Mouse (Mus musculus) lung, postnatal 25 days (tissue): ENCODE measurements around the gene Col4a4.
A peak's percentile ranks its signal among the peaks of the same experiment; 100 is the strongest.

Source experiments
- DNase-seq: peaks from one replicate; pipeline ENCODE4 v3.0.0; 2022; ENCODE audit warnings: low spot score

Gene Col4a4

DNA sequence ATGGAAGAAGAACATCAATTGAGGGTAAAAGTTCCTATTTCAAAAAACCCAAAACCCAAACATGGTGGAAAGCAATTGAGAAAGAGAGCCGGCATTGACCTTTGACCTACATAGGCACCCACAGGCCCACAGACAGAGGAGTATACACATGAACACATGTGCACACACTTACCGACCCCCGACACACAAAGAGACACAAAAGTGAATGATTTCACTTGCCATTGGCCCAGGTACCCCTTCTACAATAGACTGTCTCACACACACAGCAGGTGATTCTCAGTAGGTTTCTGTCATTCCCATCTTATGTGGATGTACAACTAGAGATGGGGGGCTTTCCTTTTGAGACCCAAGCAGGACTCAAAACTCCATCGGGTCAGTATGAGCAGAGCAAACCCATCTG is 110.8 kb downstream of the Col4a4 start:
- DNase-seq: no peak

DNA sequence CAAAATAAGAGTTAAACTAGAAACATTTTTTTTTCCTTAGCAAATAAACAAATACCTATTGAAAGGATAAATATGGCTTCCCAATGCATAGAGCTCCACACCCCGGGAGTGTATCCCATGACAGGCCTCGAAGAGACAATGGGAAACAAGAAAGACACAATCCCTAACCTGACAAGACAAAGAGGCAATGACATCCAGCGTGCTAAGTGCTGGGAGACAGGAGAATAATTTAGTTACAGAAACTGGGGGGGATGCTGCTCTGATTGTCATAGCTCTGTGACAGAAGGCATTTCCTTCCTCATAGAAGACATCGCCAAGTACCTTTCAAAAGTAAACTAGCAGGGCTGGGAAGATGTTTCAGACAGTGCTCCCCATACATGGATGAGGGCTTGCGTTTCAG is 111.4 kb downstream of the Col4a4 start:
- no peak for DNase-seq

GRCm38 (mm10) chr1:82474461-82474961 is 112.1 kb downstream of the Col4a4 start:
- no peak for DNase-seq

- no peak for DNase-seq
Measured at GRCm38 (mm10) chr1:82473467-82473866, 113.2 kb downstream of the Col4a4 start.

DNA sequence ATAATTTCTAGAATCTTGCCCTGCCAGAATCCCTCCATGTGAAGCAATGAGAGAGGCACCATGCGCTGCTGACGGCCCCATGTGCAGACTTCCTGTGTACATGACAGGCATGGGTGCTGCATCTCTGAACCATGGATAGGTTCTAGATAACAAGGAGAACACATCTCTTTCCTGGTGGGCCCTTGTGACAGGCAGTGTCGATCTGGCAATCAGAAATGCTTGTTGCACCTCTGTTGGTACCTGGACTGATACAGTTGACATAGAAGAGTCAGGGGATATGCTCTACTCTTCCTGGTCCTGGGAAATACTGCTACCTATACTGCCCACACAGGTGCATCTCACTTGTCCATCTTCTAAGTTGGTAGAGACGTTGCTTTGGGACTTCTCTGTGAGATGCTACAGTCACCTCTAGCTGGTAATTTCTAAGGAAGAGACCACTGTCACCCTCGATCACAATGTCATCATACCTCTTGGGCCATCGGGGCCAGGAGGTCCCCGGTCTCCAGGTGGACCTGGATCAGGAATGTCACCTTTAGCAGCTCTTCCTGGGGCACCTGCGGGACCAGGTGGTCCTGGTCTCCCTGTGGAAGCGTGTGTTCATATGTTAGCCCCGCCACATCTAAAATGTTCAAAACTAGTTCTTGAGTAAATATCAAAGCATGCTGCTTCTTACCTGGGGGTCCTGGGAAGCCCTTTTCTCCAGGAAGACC is 116.0 kb downstream of the Col4a4 start:
- DNase-seq: no peak

- no peak for DNase-seq
Measured at GRCm38 (mm10) chr1:82468872-82469271, 117.8 kb downstream of the Col4a4 start.

- DNase-seq: no peak
Measured at GRCm38 (mm10) chr1:82465321-82465853, 121.3 kb downstream of the Col4a4 start.

DNA sequence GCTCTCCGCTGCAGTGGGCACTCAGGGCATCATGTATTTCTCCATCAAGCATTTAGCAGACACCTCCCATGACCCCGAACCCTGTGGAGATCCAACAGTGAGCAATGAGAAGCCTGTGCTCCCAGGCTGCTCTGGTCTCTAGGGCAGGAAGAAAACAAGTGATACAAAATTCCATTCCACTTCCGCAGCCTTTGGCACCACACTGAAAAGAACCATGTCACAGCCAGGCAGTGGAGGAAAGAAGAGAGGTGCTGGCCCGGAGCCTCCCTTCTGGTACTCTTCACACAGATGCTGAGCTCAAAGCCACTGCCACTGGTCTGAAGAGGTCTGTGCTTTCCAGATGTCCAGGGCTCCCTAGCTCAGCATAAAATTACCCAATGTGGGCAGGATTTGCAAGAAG is 125.6 kb downstream of the Col4a4 start:
- DNase-seq: no peak

GRCm38 (mm10) chr1:82459926-82460325 is 126.7 kb downstream of the Col4a4 start:
- no peak for DNase-seq

DNA sequence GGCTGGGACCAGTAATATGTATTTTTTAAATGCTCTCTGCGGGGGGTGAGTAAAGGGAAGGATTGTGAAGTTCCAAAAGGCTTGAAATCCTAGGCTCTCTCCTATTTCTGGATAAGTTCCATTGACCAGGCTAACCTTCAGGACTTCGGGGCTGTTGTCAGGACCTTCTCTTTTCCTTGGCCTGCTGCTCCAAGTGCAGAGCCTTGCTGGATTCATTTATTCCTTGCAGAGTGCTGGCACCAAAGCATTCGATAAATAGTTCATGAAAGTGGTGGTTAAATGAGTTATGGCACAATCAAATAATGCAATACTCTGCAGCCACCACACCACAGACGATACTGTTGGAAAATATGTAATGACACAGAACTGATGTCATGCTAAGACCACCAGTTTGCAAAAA is 127.3 kb downstream of the Col4a4 start:
- no peak for DNase-seq

- no peak for DNase-seq
Measured at GRCm38 (mm10) chr1:82454031-82454430, 132.6 kb downstream of the Col4a4 start.

- no peak for DNase-seq
Measured at GRCm38 (mm10) chr1:82451927-82452651, 134.6 kb downstream of the Col4a4 start.

DNA sequence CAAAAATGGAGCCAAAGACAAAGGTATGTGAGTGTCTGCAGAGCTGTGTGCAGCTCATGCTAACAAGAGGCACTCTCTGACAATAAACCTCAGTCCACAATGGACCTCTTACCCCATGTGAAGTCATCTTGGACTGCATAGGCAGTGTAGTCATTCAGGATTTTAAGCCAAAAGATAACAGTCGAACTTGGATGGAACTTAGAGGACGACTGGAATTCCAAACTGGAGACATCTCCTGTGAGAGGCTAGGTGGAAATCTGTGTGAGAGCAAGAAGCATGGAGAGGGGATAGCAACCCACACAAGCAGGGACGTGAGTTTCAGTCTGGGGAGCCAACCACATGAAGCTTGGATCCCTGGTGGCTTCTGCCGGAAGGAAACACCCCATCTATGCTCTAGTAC is 136.8 kb downstream of the Col4a4 start:
- no peak for DNase-seq

DNA sequence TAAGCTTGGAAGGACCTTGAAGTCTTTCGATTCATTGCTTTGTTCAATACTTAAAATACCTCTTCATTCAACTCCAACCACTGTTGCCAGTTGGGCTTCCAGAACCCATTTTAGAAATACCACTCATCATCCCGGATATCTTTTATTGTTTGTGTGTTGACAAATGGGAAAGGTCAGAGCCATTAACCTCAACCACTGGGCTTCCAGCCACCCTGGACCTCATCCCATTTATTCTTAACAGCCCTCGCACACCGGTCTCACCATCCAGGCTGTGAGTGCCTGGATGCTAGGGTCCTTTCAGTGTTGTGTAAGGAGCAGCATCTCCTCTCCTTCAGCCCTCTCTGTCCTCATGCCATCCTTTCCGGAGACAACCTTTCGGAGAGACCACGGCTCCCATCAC is 140.6 kb downstream of the Col4a4 start:
- DNase-seq: no peak

DNA sequence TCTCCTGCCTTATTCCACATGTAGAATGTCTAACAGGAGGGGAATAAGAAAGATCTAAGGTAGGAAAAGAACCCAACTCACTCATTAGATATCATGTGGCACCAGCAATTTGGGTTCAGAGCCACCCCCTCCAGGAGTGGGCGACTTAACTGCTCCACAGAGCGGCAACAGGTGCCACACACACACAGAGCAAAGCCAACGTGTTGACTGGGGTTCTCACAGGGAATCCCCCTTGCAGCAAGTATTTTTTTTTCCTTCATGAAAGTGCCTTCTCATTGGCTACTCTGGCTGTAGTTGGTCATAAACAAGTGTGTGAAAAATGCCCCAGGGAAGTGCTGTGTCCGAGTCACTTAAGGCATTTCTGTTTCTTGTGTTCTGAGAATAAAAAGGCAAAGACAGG is 143.1 kb downstream of the Col4a4 start:
- no peak for DNase-seq

GRCm38 (mm10) chr1:82440123-82440522 is 146.5 kb downstream of the Col4a4 start:
- DNase-seq: no peak

GRCm38 (mm10) chr1:82437273-82437672 is 149.4 kb downstream of the Col4a4 start:
- DNase-seq: no peak

GRCm38 (mm10) chr1:82433649-82434005 is 153.0 kb downstream of the Col4a4 start:
- no peak for DNase-seq

DNA sequence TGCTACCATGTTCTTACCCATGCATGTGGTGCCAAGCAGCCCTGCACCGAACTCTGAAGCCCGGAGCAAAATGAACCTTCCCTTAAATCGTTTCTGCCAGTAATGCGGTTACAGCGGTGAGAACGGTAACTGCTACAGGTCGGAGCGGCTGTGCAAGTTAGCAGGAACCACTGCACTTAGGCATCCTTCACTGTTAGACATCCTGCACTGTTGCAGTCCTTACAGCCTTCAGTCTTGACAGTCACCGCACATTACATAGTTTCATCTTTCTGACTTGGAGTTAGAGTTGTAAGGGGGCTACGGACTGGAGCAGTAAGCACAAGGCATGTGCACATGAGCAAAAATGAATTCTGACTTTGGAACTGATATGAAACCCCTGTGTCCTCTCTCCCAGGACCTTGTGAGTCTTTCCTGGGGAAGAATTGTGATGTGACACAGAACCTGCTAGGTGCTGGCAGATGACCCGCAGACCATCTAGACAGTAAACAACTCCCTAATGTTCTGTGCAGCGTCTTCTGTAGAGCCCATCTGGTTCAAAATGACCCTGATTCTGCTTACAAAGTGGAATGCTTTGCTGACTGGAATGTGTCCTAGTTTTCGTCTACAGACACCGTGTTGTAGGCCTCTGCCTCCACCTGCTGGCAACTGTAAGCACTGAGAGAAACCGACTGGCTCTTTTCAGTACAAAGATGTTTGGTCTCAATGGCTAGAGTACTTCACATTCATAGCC is 153.6 kb downstream of the Col4a4 start:
- DNase-seq: peak; percentile 59

GRCm38 (mm10) chr1:82429061-82429460 is 157.6 kb downstream of the Col4a4 start:
- peak; percentile 79 for DNase-seq

DNA sequence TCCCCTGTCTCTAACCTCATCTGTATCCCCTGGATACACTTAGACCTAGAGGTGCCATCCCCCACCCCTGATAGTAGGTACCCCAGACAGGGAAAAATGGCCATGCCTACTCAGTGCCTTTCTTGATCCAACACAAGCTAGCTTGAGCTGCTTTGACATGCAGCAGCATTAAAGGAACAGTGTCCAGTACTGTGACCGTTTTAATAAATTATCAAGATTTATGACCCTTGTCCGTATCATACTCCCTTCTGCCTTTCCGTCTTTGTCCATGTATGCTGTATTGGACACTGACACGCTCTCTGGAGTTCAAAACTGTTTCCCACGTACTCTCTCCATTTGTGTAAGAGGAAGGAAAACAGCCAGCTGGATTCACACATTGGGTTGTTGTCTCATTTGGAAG is 158.9 kb downstream of the Col4a4 start:
- no peak for DNase-seq

DNA sequence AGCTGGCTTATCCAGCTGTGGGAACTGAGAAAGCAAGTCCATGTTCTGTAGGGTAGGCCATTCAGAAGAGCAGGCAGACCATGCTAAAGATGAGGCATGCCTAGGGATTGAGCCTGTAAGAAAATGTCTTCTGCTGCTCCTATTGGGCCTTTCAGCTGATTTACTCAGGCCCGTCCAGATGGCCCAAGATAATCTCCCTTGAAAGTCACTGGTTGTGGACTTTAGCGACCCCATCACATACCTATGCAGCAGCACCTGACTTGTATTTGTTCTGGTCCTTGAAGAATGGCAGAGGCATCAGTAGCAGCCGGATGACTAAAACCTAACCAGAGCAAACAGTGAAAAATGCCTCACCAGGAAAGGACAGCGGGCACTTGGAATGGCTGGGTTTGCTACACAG is 171.0 kb downstream of the Col4a4 start:
- DNase-seq: no peak
